Mouse (Mus musculus): ENCODE data around the gene Ppp1ca. TPM values are rescaled to one million over a fixed set of nuclear protein-coding genes. Genes with fewer than 3 reads are reported as not detected.

The Ppp1ca gene
- polyA plus RNA-seq, 1 experiment from 2014 or later = 1,070 TPM

DNA sequence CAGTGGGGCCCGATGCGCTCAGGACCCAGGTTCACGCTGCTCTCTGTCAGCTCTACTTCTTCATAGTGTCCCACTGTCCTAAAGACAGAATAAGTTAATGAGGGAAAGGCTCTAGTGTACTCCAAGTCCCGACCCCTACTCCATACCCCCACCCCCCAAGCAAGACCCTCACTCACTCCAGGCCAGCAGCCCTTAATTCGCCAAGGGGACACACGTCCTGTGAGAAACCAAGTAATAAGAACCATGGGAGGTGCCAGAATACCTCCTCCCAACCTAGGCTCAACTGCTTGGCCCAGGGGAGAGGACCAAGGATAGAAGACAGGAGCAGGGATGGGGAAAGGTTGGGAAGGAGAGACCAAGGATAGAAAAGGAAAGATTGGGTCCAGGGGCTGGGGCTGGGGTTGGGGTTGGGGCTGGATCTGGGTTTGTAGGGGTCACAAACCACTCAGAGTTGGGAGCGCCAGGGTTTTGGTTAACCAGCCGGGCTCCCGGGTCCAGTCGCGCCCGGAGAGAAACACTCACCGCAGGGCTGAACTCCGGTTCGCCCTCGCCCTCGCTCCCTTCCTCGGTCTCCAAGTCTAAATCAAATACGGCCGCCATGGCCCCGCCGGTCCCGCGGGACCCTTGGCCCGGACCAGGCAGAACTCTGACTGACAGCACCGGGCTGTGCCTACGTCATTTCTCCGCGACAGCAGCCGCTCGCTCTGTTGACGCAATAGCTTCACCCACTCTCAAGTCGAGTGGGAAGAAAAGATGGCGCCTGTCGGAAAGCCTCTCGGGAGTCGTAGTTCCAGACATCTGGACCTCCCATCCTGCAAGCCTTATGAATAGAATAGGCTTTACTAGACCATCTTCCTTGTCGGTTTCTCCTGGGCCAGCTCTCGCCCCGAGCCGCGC, 29.0 kb upstream of the Ppp1ca start, which contains the start of gene Rps6kb2:
Rps6kb2 (minus strand) TSS at position 709 of the 897 bp plus-strand sequence.
- Histone ChIP-seq H3K36me3 (peaks cover 38% of the 10 kb centered on the region), H3K4me1 (peaks cover 24% of the 10 kb centered on the region), H3K9me3 (replicated peaks) (no peaks in the 10 kb centered on the region), H3K27ac (peak within 1 kb of the TSS; percentile 88), H3K4me3 (peak within 1 kb of the TSS; percentile 88), H3K27me3 (ENCODE audit: low read depth, poor library complexity, severe bottlenecking) (no peaks in the 10 kb centered on the region)
- 7% methylated on average over 42 of the region's 42 CpGs for WGBS
- peak; percentile 96 for DNase-seq (ENCODE audit: low spot score)

DNA sequence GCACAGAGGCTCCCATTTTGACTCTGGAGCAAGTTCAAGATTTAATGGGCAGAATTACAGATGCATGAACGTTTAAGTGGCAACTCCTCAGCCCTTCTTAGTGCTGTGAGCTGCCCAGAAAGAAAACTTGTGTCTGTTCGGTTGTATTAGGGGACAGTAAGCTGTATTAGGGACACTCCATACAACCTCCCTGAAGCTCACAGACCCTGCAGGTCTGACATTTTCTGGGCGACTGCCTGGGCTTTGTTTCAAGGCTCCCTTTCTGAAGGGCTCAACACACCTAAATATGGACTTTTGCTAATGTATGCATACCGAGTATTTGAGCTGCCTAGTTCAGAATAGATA, 28.4 kb upstream of the Ppp1ca start:
- peak overlapping the region; percentile 88 for H3K27ac ChIP-seq
- no peaks in the 10 kb centered on the region for H3K9me3 ChIP-seq (replicated peaks)
- peak overlapping the region; percentile 88 for H3K4me3 ChIP-seq
- H3K36me3 ChIP-seq = peaks cover 31% of the 10 kb centered on the region
- no peak for DNase-seq (ENCODE audit: low spot score)
- WGBS = 40% methylated on average over 4 of the region's 4 CpGs
- H3K4me1 ChIP-seq = peaks cover 24% of the 10 kb centered on the region
- H3K27me3 ChIP-seq (ENCODE audit: low read depth, poor library complexity, severe bottlenecking) = no peaks in the 10 kb centered on the region

DNA sequence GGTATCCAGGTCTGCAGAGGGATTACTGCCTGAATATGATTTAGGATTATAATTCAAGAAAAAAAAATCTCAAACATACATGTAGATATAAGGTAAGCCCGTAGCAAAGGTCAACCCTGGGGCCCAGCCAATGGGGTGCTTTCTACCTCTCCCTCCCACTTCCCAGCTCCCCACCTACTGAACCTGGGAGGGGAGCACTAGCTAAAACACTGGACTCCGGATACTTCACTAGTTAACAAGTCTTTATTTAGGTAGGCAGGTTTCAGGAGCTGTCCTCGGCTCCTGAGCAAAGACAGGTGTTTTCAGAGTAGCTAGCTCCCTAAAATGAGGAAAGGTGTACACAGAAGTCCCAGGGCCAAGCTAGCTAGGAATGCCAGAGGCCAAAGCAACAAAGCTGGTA, 27.8 kb upstream of the Ppp1ca start:
- peaks cover 26% of the 10 kb centered on the region for H3K36me3 ChIP-seq
- no peaks in the 10 kb centered on the region for H3K27me3 ChIP-seq (ENCODE audit: low read depth, poor library complexity, severe bottlenecking)
- H3K27ac ChIP-seq = peak overlapping the region; percentile 88; the same call in 1 of the 2 replicates
- H3K4me3 ChIP-seq = no peak overlapping the region; the same call in 1 of the 2 replicates
- H3K9me3 ChIP-seq (replicated peaks) = no peaks in the 10 kb centered on the region
- H3K4me1 ChIP-seq = peaks cover 24% of the 10 kb centered on the region
- DNase-seq (ENCODE audit: low spot score) = no peak
- WGBS = 76% methylated on average over 3 of the region's 3 CpGs

DNA sequence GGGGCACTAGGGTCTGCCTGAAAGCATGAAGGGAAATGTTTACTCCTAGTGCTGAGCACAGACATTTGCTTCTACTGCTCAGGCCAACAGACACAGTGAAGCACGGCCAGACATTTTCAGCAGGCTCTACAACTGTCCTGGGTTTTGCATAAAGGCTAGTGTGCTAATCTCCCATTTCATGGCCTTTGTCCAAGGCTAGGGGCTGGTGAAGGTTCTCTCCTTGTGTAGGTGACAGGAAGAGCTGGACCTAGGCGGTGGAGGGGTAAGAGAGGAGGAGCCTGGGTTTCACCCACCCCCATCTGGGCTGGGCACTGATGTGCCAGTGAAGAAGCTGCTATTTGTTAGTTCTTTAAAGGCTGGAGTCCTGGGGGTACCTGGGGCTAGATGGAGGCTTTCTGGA, 27.1 kb upstream of the Ppp1ca start:
- 81% methylated on average over 2 of the region's 2 CpGs for WGBS
- Histone ChIP-seq H3K36me3 (peaks cover 19% of the 10 kb centered on the region), H3K27ac (peak overlapping the region; percentile 56; the same call in 1 of the 2 replicates), H3K9me3 (replicated peaks) (no peaks in the 10 kb centered on the region), H3K27me3 (ENCODE audit: low read depth, poor library complexity, severe bottlenecking) (no peaks in the 10 kb centered on the region), H3K4me1 (peaks cover 27% of the 10 kb centered on the region), H3K4me3 (no peak overlapping the region)
- DNase-seq (ENCODE audit: low spot score) = no peak

DNA sequence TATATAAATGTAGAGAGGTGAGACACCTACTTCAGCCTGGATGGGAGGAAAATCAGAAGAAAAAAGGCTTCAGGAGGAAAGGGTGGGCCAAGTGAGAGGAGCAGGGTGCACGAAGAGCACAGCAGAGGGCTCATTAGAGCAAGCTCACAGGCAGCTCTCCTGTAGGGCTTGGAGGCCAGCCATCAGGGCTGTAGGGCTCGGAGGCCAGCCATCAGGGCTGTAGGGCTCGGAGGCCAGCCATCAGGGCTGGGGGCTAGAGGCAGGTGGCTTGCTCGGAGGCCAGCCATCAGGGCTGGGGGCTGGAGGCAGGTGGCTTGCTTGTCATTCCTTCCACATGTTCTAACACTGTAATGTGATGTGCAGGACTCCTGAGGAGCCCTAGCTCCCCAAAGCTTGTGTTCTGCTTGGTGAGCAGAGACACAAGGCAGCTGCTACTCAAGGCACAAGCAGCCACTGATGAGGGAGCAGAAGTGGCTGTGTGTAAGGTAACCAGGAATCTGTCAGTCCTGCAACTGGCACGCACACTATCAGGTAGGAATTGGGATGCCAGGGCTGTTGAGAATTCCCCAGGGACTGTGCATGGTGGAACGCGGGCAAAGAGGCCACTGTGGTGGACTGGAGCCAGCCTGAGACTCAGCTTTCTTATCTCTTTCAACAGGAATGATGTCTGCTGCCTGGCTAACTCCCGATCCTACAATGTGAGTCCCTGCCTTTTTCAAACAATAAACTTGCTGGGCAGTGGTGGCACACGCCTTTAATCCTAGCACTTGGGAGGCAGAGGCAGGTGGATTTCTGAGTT, 25.0 kb upstream of the Ppp1ca start:
- Histone ChIP-seq H3K9me3 (replicated peaks) (no peaks in the 10 kb centered on the region), H3K4me1 (peaks cover 48% of the 10 kb centered on the region), H3K36me3 (0 out of 2 replicates have a peak, but pooled peaks cover under 1% of the 10 kb centered on the region), H3K4me3 (no peak overlapping the region), H3K27me3 (ENCODE audit: low read depth, poor library complexity, severe bottlenecking) (peaks cover 6% of the 10 kb centered on the region; the same call in 1 of the 2 replicates), H3K27ac (0 out of 2 replicates have a peak overlapping the region, but pooled peaks have one; percentile 4)
- DNase-seq (ENCODE audit: low spot score) = no peak
- 83% methylated on average over 9 of the region's 9 CpGs for WGBS

DNA sequence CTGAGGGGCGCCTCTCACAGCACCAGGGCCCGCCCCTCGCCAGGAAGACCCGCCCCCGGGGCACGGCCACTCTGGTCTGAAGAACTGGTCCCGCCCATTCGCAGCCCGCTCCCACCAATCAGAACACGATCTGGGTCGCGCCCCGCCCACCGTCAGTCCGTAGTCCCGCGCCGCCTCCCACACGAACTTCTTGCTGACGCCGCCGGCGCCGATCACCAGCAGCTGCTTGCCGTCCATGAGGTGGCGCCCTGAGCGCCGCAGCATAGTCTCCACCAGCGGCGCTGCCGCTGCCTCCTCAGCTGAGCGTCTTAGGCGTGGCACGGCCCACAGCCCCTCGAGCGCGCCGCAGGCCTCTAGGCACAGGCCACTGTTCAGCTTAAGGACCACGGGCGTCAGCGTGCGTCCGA, 22.5 kb upstream of the Ppp1ca start:
- Histone ChIP-seq H3K27me3 (ENCODE audit: low read depth, poor library complexity, severe bottlenecking) (peaks cover 6% of the 10 kb centered on the region; the same call in 1 of the 2 replicates), H3K4me3 (peak overlapping the region; percentile 55), H3K36me3 (no peaks in the 10 kb centered on the region), H3K4me1 (peaks cover 39% of the 10 kb centered on the region), H3K9me3 (replicated peaks) (no peaks in the 10 kb centered on the region), H3K27ac (peak overlapping the region; percentile 89)
- peak; percentile 100 for DNase-seq (ENCODE audit: low spot score)
- WGBS = under 1% methylated on average over 43 of the region's 43 CpGs

DNA sequence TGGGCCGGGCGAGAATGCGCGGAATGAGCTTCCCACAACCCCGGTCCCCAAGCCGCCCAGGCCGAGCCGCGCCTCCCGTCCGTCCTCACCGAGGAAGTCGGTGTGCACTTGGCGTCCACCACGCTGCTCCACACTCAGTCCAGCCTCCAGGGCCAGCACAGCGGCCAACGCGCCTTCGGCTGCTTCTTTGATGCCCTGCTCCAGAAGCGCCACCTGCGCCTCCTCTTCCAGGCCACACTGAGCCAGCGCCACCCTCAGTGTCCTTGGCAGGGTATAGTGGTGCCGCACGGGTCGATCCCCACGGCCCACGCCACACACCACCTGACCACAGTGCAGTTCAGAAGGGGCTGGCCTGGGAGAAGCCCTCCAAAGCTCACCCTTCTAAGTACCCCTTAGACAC, 22.1 kb upstream of the Ppp1ca start:
- WGBS = 6% methylated on average over 27 of the region's 27 CpGs
- H3K4me1 ChIP-seq = peaks cover 39% of the 10 kb centered on the region
- H3K4me3 ChIP-seq = peak overlapping the region; percentile 55
- DNase-seq (ENCODE audit: low spot score) = no peak
- H3K36me3 ChIP-seq = no peaks in the 10 kb centered on the region
- H3K27ac ChIP-seq = peak overlapping the region; percentile 89
- H3K27me3 ChIP-seq (ENCODE audit: low read depth, poor library complexity, severe bottlenecking) = peaks cover 6% of the 10 kb centered on the region; the same call in 1 of the 2 replicates
- no peaks in the 10 kb centered on the region for H3K9me3 ChIP-seq (replicated peaks)

DNA sequence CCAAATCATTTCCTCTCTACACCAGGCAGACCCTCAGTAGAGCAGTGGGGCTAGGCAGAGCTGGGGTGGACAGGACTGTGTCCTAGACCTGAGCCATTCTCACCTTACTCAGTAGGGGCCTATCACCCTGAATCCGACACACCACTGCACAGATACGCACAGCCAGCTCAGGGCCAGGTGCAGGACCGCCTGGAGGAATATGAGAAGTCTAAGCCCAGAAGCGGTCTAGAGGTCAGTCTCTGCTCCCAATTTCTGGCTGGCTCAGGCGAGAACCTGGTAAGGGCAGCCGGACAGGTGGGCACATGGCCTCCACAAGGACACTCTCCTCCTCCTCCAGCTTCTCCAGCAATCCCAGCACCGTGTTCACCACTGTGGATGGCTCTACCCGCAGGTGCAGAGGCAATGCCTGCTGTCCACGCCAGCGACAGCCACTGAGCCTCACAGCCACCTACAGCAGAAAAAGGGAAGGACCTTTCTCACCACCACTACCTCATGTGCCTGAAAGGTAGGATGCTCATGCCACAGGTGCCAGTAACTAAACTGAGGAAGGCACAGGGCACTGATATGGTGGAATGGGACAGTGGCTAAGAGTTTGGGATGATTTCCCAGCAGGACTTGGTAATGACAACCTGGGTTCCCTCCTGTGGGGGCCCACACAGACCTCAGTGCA, 21.0 kb upstream of the Ppp1ca start:
- Histone ChIP-seq H3K4me1 (peaks cover 40% of the 10 kb centered on the region), H3K36me3 (no peaks in the 10 kb centered on the region), H3K27me3 (ENCODE audit: low read depth, poor library complexity, severe bottlenecking) (peaks cover 7% of the 10 kb centered on the region), H3K9me3 (replicated peaks) (no peaks in the 10 kb centered on the region), H3K27ac (peak overlapping the region; percentile 14), H3K4me3 (no peak overlapping the region)
- WGBS = 88% methylated on average over 10 of the region's 10 CpGs
- DNase-seq (ENCODE audit: low spot score) = no peak

DNA sequence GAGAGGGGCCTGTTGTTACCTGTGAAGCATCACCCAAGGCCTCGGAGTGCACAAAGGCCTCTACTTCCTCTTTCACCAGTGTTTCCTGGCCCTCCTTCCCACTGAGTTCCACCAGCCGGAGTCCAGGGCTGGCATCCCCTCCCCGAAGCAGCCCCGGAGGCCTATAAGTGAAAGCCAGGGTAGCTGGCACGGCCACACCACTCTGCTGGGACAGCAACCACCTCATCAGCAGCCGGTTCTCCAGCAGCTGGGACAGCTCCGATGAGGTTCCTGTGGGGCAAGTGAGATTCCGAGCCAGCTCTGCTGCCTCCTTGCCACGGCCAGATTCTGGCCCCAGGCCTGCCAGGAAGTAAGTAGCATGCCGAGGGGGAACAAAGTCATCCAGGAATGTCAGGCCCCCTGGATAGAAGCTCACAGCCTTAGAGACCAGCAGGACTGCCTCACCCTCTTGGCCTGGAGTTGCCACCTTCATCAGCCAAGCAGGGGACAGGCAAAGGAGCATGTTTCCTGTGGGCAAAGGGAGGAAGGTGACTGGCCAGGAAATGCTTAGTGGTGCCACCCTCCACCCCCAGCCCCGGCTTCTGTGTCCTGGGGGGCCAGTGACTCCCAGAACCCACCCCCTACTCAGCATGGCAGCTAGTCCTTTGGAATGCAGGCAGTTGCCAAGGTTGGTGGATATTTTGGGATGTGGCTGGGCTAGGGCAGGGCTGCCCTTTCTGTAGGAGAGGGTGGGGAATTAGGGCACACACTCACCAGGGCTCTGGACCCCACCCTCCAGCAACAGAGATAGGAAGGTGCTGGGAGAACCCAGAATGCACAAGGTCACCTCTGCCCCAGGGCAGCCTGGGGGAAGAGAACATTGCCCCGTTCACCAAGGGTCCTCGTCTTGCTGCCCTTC, 20.2 kb upstream of the Ppp1ca start:
- Histone ChIP-seq H3K27me3 (ENCODE audit: low read depth, poor library complexity, severe bottlenecking) (peaks cover 15% of the 10 kb centered on the region), H3K4me3 (no peak overlapping the region), H3K9me3 (replicated peaks) (no peaks in the 10 kb centered on the region), H3K4me1 (peaks cover 40% of the 10 kb centered on the region), H3K36me3 (no peaks in the 10 kb centered on the region), H3K27ac (peak overlapping the region; percentile 14)
- 63% methylated on average over 13 of the region's 13 CpGs for WGBS
- DNase-seq (ENCODE audit: low spot score) = no peak

DNA sequence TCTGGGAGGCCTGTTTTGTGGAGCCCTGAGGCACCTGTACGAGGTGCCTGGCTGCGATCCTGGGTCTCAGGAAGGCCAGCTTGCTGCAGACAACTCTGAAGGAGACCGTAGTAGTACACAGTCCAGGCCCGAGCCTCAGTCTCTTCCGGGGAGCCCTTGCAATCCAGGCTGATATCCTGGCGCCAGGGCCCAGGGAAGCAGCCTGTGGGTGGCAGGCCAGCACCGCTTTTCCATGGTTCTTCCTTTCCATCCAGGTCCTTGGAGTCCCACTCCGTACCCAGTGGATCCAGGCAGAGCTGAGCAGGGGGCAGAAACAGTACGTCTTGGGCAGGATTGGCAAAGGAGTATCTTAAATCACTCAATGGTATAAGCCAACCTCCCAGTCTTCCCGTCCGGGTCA, 18.9 kb upstream of the Ppp1ca start:
- Histone ChIP-seq H3K9me3 (replicated peaks) (no peaks in the 10 kb centered on the region), H3K27ac (no peak overlapping the region), H3K4me3 (no peak overlapping the region), H3K4me1 (peaks cover 40% of the 10 kb centered on the region), H3K27me3 (ENCODE audit: low read depth, poor library complexity, severe bottlenecking) (peaks cover 15% of the 10 kb centered on the region), H3K36me3 (no peaks in the 10 kb centered on the region)
- no peak for DNase-seq (ENCODE audit: low spot score)
- 55% methylated on average over 11 of the region's 11 CpGs for WGBS

DNA sequence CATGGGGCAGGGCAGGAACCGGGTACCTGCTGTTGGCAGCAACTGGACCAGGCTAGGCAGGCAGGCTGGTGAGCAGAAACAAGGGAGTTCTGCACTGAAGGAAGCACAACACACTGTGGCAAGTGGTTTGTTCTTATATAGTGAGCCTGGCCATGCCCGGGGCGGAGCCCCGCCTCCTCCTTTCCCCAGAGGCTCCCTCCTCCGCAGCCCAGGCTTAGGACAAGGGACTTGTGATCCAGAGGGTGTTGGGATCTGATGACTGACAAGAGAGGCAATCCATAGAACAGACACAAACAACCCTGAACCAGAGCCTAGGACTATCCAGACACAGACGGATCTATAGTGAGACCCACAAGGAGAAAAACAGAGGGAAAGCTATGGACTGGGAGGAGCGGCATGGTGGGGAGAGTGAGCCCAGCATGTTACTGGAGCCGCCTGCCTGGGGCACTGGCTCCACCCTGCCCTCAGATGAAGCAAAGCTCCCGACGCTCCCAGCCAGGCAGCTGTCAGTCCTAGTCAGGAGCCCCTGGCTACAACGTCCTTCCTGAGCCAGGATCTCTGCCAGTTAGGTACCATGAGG, 16.4 kb upstream of the Ppp1ca start, which contains the start of gene Carns1:
Carns1 (minus strand) TSS at position 112 of the 580 bp plus-strand sequence.
- DNase-seq (ENCODE audit: low spot score) = no peak

More for the DNA sequence above, 16.4 kb upstream of the Ppp1ca start, which contains the start of gene Carns1:
- Histone ChIP-seq H3K27ac (peak within 1 kb of the TSS; percentile 37; the same call in 1 of the 2 replicates), H3K4me1 (peaks cover 29% of the 10 kb centered on the region), H3K36me3 (no peaks in the 10 kb centered on the region), H3K27me3 (ENCODE audit: low read depth, poor library complexity, severe bottlenecking) (peaks cover 15% of the 10 kb centered on the region), H3K4me3 (peak within 1 kb of the TSS; percentile 35), H3K9me3 (replicated peaks) (no peaks in the 10 kb centered on the region)
- WGBS = 4% methylated on average over 11 of the region's 11 CpGs

Measured in limb, embryonic 10.5 days (tissue).